Mouse (Mus musculus) megakaryocyte, adult 5-6 weeks (primary cell): ENCODE results near the gene Rasa2. TPM values are rescaled to one million over a fixed set of nuclear protein-coding genes. Genes with fewer than 3 reads are reported as not detected.
"Not testable (repeated sequence)": the region's sequence is repeated elsewhere in the genome, so short reads cannot be mapped to it uniquely, and the experiment has no call there.

Source experiments
- ATAC-seq: 2 replicates; pipeline ENCODE4 v1.8.0; 2016; ENCODE audit warnings: mild to moderate bottlenecking, inconsistent platforms; ENCODE audit not compliant: poor library complexity, severe bottlenecking
- total RNA-seq, 2 experiments: library from RNA; stranded (forward) in 1 of 2; stranded (reverse) in 1 of 2; fragments of 153-499, 151-499 nt in 1 of 2; fragments of 221-1000, 200-1000 nt in 1 of 2; gene quantifications; 2 replicates each; pipeline versions ENCODE4 v1.2.3 to v1.2.4; 2015 to 2017

The Rasa2 gene
- total RNA-seq, 2 experiments from 2014 or later, result 12.2 to 14.5 TPM

- no peak for ATAC-seq
Observed at GRCm38 (mm10) chr9:96592670-96593600, 38.5 kb downstream of the Rasa2 start.

- ATAC-seq, result no peak
Observed at GRCm38 (mm10) chr9:96589346-96589745, 42.1 kb downstream of the Rasa2 start.

DNA sequence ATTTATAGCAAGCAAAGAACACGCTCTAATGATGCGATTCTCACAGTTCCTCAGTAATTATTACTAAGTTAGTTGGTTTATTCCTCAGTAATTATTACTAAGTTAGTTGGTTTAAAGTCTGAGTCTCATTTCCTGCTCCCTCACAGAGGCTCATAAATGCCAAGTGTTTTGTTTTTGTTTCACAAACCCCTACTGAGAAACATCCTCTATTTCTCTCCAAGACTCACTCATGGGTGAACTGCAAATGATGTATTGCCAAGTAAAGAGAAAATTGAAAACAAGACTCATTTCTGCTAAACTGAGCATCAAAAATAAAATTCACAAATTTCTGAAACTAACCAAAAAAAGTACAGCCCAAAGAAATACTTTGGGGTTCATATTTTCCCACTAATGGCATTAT, 47.9 kb downstream of the Rasa2 start:
- no peak for ATAC-seq

- peak; percentile 60 for ATAC-seq
Observed at GRCm38 (mm10) chr9:96583076-96583475, 48.3 kb downstream of the Rasa2 start.

DNA sequence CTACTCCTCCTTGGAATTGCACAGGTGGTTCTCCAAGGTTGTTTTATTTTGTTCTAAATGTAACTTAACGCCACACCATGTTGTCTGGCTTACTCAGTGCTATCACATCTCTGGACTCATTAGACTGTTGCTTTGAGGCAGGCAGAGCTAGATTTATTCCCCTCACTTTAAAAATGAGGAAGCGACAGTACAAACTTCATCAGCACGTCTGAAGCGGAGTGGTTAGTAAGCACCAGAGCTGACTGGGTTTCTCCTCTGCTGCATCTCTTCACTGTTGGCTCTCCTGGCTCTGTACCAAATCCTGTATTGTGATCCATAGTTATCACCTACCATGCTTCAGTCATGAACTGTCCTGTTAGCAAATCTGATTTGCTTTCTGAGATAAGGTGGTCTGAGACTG, 53.2 kb downstream of the Rasa2 start:
- no peak for ATAC-seq

DNA sequence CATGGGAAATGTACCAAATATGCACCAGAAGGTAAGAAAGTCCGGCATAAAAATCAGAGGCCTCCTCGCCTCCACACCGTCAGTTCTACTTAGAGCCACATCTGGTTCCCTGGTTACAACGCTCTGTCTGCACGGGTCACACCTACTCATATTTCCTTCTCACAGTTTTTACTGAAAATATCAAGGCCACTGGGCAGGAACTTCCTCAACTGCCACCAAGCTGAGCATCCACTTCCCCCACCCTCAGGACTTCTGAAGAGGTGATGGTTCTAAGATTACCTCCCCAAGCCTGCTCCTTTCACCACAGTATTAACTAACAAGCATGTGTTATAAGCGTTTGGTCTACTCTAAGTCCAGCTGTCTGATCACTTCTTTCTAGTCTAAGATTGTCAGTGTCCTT, 53.7 kb downstream of the Rasa2 start:
- ATAC-seq, result peak; percentile 68

- ATAC-seq, result peak; percentile 52; the same call in 1 of the 2 replicates
Observed at GRCm38 (mm10) chr9:96573252-96573651, 58.2 kb downstream of the Rasa2 start.

DNA sequence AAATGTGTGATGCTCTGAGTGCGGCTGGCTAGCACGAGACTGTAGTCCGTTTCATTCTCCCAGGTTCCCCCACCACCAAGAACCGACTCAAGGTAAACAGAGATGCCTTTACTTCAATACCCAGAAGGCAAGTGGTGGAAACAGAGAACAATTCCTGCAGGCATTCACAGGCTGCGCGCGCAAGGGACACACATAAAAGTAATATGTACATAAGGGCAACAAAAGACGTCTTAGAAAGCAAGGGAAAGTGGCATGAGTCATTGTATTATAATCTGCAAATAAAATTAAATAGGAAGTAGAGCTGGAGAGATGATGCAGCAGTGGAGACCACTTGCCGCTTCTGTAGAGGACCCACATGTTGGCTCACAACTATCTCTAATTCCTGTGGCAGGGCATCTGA, 58.7 kb downstream of the Rasa2 start:
- ATAC-seq, result no peak

DNA sequence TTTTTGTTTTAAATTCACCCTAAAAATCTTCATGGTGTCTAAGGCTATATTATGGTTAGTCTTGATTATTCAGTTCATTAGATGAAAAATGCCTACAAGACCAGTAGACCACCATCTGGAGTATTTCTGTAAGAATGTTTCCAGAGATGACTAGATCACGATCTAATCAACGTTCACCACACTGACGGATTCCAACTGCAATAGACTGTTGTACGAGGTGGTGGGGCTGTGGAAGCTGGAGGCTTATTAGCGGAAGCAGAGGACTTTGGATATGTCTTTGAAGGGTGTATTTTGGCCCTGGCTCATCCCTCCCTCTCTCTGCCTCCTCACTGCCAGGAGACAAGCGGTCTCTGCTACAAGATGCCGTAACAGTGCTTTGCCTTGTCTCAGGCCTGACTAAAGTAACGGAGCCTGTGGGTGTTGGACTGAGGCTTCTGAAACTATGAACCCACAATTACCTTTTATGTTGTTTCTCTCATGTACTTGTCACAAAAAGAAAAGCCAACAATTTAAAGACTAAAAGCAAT, 64.9 kb downstream of the Rasa2 start:
- no peak for ATAC-seq

- no peak for ATAC-seq
Observed at GRCm38 (mm10) chr9:96563501-96563900, 67.9 kb downstream of the Rasa2 start.

DNA sequence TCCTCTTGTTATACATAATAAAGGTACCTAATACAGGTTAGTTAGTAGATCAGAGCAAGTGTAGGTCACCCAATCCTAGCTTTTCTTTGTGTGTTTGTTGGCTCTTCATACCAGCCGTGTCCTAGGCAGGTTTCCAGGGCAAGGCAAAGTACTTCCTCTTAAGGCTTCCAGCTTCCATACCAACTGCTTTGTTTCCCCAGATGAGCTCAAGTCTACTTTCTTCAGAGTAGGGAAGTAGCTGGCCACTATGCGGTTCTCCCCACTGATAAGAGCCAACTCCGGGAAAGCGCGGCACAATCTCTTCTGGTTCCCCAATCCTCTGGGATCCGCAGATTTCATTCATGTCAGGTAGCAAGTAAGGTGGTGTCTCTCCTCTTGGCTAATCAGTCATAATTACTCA, 72.3 kb downstream of the Rasa2 start:
- peak; percentile 62; the same call in 1 of the 2 replicates for ATAC-seq

GRCm38 (mm10) chr9:96558594-96558993, 72.8 kb downstream of the Rasa2 start:
- ATAC-seq, result no peak

DNA sequence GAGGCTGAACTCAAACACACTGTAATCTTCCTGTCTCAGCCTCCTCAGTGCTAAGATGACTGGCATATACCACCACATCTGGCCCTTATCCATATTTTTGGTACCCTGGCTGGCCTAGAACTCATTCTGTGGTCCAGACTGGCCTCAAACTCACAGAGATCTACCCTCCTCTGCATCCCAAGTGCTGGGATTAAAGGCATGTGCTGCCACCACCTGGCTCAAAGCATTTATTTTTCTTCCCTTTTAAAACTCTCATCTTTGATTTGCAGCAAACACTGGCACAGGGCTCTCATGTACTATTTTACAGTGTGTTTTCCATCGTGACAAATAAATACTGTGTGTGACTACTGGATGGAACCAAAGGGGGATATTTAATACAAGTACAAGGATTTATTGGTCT, 77.3 kb downstream of the Rasa2 start:
- ATAC-seq, result no peak

DNA sequence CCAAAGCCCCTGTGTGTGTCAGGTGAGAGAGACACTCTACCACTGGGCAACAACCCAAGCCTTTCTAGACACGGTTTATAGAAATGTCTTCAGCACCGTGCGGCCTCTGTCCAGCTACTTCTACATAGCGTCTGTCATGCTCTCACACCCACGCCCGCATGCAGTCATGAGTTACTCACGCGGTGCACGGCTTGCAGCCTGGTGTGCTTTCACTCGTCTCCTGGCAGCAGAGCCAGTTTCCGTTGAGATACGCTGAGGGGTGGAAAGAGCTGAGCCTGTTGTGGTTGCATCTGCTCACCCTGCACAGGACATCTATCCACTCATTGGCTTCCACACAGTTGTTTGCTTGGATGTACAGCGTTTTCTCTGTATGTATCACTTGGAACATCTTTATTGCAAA, 86.0 kb downstream of the Rasa2 start:
- ATAC-seq, result no peak

- peak; percentile 100 for ATAC-seq
Observed at GRCm38 (mm10) chr9:96543643-96544640, 87.5 kb downstream of the Rasa2 start.

- no peak for ATAC-seq
Observed at GRCm38 (mm10) chr9:96538916-96539315, 92.5 kb downstream of the Rasa2 start.

DNA sequence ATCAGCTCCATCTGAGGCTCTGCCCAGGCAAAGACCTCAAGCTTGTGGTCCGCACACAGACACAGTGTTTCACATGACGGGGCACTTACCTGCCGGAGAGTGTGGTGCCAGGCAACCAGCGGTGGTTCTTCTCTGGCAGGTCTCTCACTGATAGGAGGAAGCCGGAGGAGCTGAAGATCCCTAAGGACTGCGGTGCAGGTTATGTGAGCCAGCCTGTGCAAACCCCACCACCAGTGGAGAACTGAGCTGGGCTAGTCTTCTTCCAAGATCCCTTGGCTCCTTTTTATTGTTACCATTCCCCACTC, 93.8 kb downstream of the Rasa2 start:
- ATAC-seq, result no peak

DNA sequence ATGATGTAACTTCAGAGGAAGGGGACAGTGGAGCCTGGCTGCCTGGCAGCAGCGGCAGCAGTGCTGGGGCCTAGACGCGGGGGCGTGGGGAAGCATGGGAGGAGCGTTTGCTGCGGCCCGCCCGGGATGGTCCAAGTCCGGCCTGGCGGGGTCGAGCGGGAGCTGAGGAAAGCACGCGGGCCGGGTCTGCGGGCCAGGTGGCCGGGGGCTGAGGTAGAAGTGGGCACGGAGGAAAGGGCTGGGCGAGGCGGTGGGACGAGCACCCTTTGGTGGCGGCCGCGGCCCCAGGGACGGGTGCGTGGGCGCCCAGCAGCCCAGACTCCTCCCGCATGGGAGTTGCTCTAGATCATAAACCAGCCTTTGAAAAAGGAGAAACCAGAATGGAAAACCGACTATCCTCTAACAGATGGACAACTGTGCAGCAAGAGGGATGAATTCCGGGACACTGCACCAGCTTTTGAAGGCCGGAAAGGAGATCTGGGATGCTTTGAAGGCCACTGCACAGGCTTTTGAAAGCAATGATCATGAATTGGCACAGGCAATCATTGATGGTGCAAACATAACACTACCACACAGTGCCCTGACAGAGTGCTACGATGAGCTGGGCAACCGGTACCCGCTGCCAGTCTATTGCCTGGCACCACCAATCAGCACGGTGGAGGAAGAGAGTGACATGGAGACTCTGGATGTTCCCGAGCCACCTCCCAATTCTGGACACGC, 94.4 kb downstream of the Rasa2 start:
- peak; percentile 81 for ATAC-seq

DNA sequence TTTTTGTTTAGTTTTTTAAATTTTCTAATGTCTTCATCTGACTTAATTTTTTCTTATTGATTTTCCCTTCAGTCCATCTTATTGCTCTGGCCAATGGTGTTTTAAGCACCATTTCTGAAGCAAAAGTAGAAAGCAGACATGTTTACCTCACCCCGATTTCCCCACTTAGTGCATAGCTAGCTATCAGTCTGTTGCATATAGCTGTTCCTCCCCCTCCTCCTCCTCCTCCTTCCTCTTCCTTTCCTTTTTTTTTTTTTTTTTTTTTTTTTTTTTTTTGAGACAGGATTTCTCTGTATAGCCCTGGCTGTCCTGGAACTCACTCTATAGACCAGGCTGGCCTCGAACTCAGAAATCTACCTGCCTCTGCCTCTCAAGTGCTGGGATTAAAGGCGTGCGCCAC, 95.3 kb downstream of the Rasa2 start:
- ATAC-seq, result not testable (repeated sequence)

- peak; percentile 37 for ATAC-seq
Observed at GRCm38 (mm10) chr9:96535431-96535830, 96.0 kb downstream of the Rasa2 start.

- no peak for ATAC-seq
Observed at GRCm38 (mm10) chr9:96534256-96534655, 97.2 kb downstream of the Rasa2 start.
